Mouse (Mus musculus) cortical plate, adult 2 months (tissue): ENCODE results near the gene AI413582.

Source experiments
- CTCF ChIP-seq: fragments of 200-500 bp; IDR thresholded peaks from 2 replicates; pipeline ENCODE4 v1.5.1; 2011; ENCODE audit warnings: mild to moderate bottlenecking, control low read depth, low read length; ENCODE audit not compliant: insufficient read depth; ENCODE audit errors: extremely low read depth
- POLR2A ChIP-seq: fragments of 200-500 bp; IDR thresholded peaks from 2 replicates; pipeline ENCODE4 v1.6.1; 2011; ENCODE audit warnings: mild to moderate bottlenecking, low read length, control low read depth; ENCODE audit not compliant: insufficient read depth; ENCODE audit errors: extremely low read depth

GRCm38 (mm10) chr17:27528030-27528429, 37.5 kb downstream of the AI413582 start:
- TF ChIP-seq POLR2A, result no peak
- no peak for TF ChIP-seq CTCF
